Mouse (Mus musculus) cortical plate, adult 2 months (tissue): ENCODE results near the gene Mre11a.

Source experiments
- CTCF ChIP-seq: fragments of 200-500 bp; IDR thresholded peaks from 2 replicates; pipeline ENCODE4 v1.5.1; 2011; ENCODE audit warnings: mild to moderate bottlenecking, control low read depth, low read length; ENCODE audit not compliant: insufficient read depth; ENCODE audit errors: extremely low read depth
- POLR2A ChIP-seq: fragments of 200-500 bp; IDR thresholded peaks from 2 replicates; pipeline ENCODE4 v1.6.1; 2011; ENCODE audit warnings: mild to moderate bottlenecking, low read length, control low read depth; ENCODE audit not compliant: insufficient read depth; ENCODE audit errors: extremely low read depth

- TF ChIP-seq POLR2A (no peak), CTCF (peak; percentile 50)
Observed at GRCm38 (mm10) chr9:14764765-14765164, 19.7 kb upstream of the Mre11a start.
